Mouse (Mus musculus) lung, adult 2 months (tissue): ENCODE data around the gene Hsd11b1.

Experiments used
- CTCF ChIP-seq: fragments of 200-500 bp; IDR thresholded peaks from 2 replicates; pipeline ENCODE4 v1.5.1; 2011; ENCODE audit warnings: mild to moderate bottlenecking, low read length, control low read depth; ENCODE audit not compliant: insufficient read depth
- POLR2A ChIP-seq: fragments of 200-500 bp; IDR thresholded peaks from 2 replicates; pipeline ENCODE4 v1.6.1; 2011; ENCODE audit warnings: low read depth, mild to moderate bottlenecking, control low read depth, low read length, borderline replicate concordance; ENCODE audit errors: extremely low read depth

- no peak for TF ChIP-seq CTCF
- no peak for TF ChIP-seq POLR2A
Observed at GRCm38 (mm10) chr1:193241436-193241835, 22.4 kb downstream of the Hsd11b1 start.
